Mouse (Mus musculus): ENCODE data around the gene Cox14.

- TF ChIP-seq CTCF (conservative IDR thresholded peaks at IDR 0.05; ENCODE audit: low read length) (no peak), NANOG (IDR thresholded peaks at IDR 0.05; ENCODE audit: borderline replicate concordance, low read length) (no peak), POU5F1 (IDR thresholded peaks at IDR 0.05; ENCODE audit: borderline replicate concordance, low read length) (no peak)
These were observed 21.8 kb upstream of the Cox14 start for GRCm38 (mm10) chr15:99703676-99704040.
